Comparison of ENCODE assay signal across 8 mouse cellular contexts in genomic region chr16:5013054-5013838, GRCm38 (mm10). TPM values are rescaled to one million over a fixed set of nuclear protein-coding genes. Genes with fewer than 3 reads are reported as not detected.
DNase-seq lines count a peak whose midpoint lies in the region; ATAC-seq and TF ChIP-seq lines count a peak whose summit lies in the region.

Rogdi (minus strand) TSS chr16:5013553.

- no peak for TF ChIP-seq CTCF in G1E (IDR thresholded peaks at IDR 0.05; ENCODE audit: low read depth, low read length)
- peak; percentile 39 for TF ChIP-seq CTCF in layer of hippocampus, adult 2 months (conservative IDR thresholded peaks at IDR 0.05)
- TF ChIP-seq CTCF in lung, embryonic 14.5 days (IDR thresholded peaks at IDR 0.05; ENCODE audit: low read depth), result no peak
- TF ChIP-seq CTCF in olfactory bulb, adult 2 months (IDR thresholded peaks at IDR 0.05; ENCODE audit: insufficient read depth, low read depth, low read length), result no peak
- TF ChIP-seq CTCF in thymus, adult 2 months (IDR thresholded peaks at IDR 0.05; ENCODE audit: borderline replicate concordance, control insufficient read depth, extremely low read depth, insufficient read depth, low read length, poor library complexity), result peak; percentile 44; the same call in 1 of the 2 replicates

- TF ChIP-seq POLR2A in olfactory bulb, adult 2 months (IDR thresholded peaks at IDR 0.05; ENCODE audit: insufficient read depth, low read depth, low read length), result peak; percentile 96
- peak; percentile 54; the same call in 1 of the 2 replicates for TF ChIP-seq POLR2A in thymus, adult 2 months (IDR thresholded peaks at IDR 0.05; ENCODE audit: control insufficient read depth, extremely low read depth, insufficient read depth, low read length, poor library complexity)

- peak within 1 kb of the TSS; percentile 56; the same call in 1 of the 2 replicates for H3K27ac ChIP-seq in forebrain, embryonic 16.5 days (ENCODE audit: low read length)
- peak within 1 kb of the TSS; percentile 95 for H3K27ac ChIP-seq in layer of hippocampus, adult 2 months
- H3K27ac ChIP-seq in lung, embryonic 14.5 days (ENCODE audit: low read depth), result no peak within 1 kb of the TSS
- 0 out of 2 replicates have a peak within 1 kb of the TSS, but pooled peaks have one; percentile 49 for H3K27ac ChIP-seq in olfactory bulb, adult 2 months (ENCODE audit: insufficient read depth, low read depth, low read length)
- H3K27ac ChIP-seq in thymus, adult 2 months (ENCODE audit: control insufficient read depth, insufficient read depth, low read length), result no peak within 1 kb of the TSS

- peak within 1 kb of the TSS; percentile 81 for H3K4me3 ChIP-seq in G1E (ENCODE audit: low read depth, low read length)
- peak within 1 kb of the TSS; percentile 70 for H3K4me3 ChIP-seq in forebrain, embryonic 16.5 days (replicated peaks; ENCODE audit: low read length)
- peak within 1 kb of the TSS; percentile 93 for H3K4me3 ChIP-seq in layer of hippocampus, adult 2 months
- H3K4me3 ChIP-seq in lung, embryonic 14.5 days (ENCODE audit: low read depth, low read length), result peak within 1 kb of the TSS; percentile 68
- H3K4me3 ChIP-seq in olfactory bulb, adult 2 months (ENCODE audit: insufficient read depth, low read depth, low read length), result peak within 1 kb of the TSS; percentile 62
- peak within 1 kb of the TSS; percentile 58 for H3K4me3 ChIP-seq in thymus, adult 2 months (ENCODE audit: control insufficient read depth, insufficient read depth, low read length)

- no peaks in the 10 kb centered on the region for H3K9me3 ChIP-seq in G1E (replicated peaks)
- no peaks in the 10 kb centered on the region for H3K9me3 ChIP-seq in forebrain, embryonic 16.5 days (ENCODE audit: control insufficient read depth, low read length)
- no peaks in the 10 kb centered on the region for H3K9me3 ChIP-seq in lung, embryonic 14.5 days (ENCODE audit: low read depth, low read length)

- intact Hi-C loops in heart, postnatal 36 days (cut with DNase I), result no loop called here

- H3K27me3 ChIP-seq in G1E (ENCODE audit: insufficient read depth, low read length), result no peaks in the 10 kb centered on the region; the same call in 1 of the 2 replicates
- no peaks in the 10 kb centered on the region for H3K27me3 ChIP-seq in forebrain, embryonic 16.5 days (replicated peaks; ENCODE audit: control insufficient read depth, insufficient read depth, low read length)
- no peaks in the 10 kb centered on the region for H3K27me3 ChIP-seq in lung, embryonic 14.5 days (ENCODE audit: insufficient read depth, low read length)
- H3K27me3 ChIP-seq in thymus, adult 2 months (ENCODE audit: control insufficient read depth, insufficient read depth, low read length), result no peaks in the 10 kb centered on the region

- H3K4me2 ChIP-seq in forebrain, embryonic 16.5 days (ENCODE audit: low read length), result peak within 1 kb of the TSS; percentile 80
- peak within 1 kb of the TSS; percentile 73 for H3K4me2 ChIP-seq in lung, embryonic 14.5 days

- H3K4me1 ChIP-seq in G1E (ENCODE audit: insufficient read depth, low read depth, low read length), result peaks cover 46% of the 10 kb centered on the region
- H3K4me1 ChIP-seq in forebrain, embryonic 16.5 days (replicated peaks; ENCODE audit: control insufficient read depth, insufficient read depth, low read length), result peaks cover 8% of the 10 kb centered on the region
- H3K4me1 ChIP-seq in lung, embryonic 14.5 days (ENCODE audit: insufficient read depth), result no peaks in the 10 kb centered on the region
- peaks cover 22% of the 10 kb centered on the region for H3K4me1 ChIP-seq in olfactory bulb, adult 2 months (ENCODE audit: control insufficient read depth, insufficient read depth, low read length)
- H3K4me1 ChIP-seq in thymus, adult 2 months (replicated peaks; ENCODE audit: control insufficient read depth, insufficient read depth, low read length), result 0 out of 2 replicates have a peak, but pooled peaks cover 2% of the 10 kb centered on the region

- WGBS in forebrain, embryonic 16.5 days, result under 1% methylated on average over 62 of the region's 63 CpGs
- WGBS in lung, embryonic 14.5 days, result under 1% methylated on average over 63 of the region's 63 CpGs
- under 1% methylated on average over 61 of the region's 63 CpGs for WGBS in olfactory bulb, adult 2 months
- under 1% methylated on average over 63 of the region's 63 CpGs for WGBS in thymus, adult 2 months

- peaks cover 72% of the 10 kb centered on the region for H3K36me3 ChIP-seq in G1E (replicated peaks)
- peaks cover 28% of the 10 kb centered on the region for H3K36me3 ChIP-seq in forebrain, embryonic 16.5 days (ENCODE audit: control insufficient read depth, insufficient read depth)
- peaks cover 46% of the 10 kb centered on the region for H3K36me3 ChIP-seq in lung, embryonic 14.5 days (ENCODE audit: insufficient read depth)
- peaks cover 22% of the 10 kb centered on the region for H3K36me3 ChIP-seq in thymus, adult 2 months (ENCODE audit: control insufficient read depth, insufficient read depth, low read length)

- peak within 1 kb of the TSS; percentile 77 for H3K9ac ChIP-seq in forebrain, embryonic 16.5 days (replicated peaks; ENCODE audit: low read depth, low read length)
- peak within 1 kb of the TSS; percentile 65 for H3K9ac ChIP-seq in lung, embryonic 14.5 days

- peak; percentile 93 for ATAC-seq in G1E (ENCODE audit: extremely low read depth, insufficient number of reproducible peaks, low FRiP score, poor library complexity, severe bottlenecking)
- peak; percentile 99 for ATAC-seq in forebrain, embryonic 16.5 days
- ATAC-seq in lung, embryonic 14.5 days (ENCODE audit: insufficient read depth), result peak; percentile 99

- peak; percentile 86 for DNase-seq in G1E (ENCODE audit: low spot score)
- peak; percentile 97 to 100 for DNase-seq in cerebellum, adult 18-20 months
- DNase-seq in heart, postnatal 36 days, result peak; percentile 94 to 96
- DNase-seq in layer of hippocampus, adult 2 months (ENCODE audit: low spot score in 2 of 2), result peak; percentile 97 to 99
- peak; percentile 100 for DNase-seq in lung, embryonic 14.5 days
- peak; percentile 96 for DNase-seq in thymus, adult 2 months

RNA-seq across cellular contexts. Expression of gene Rogdi, which starts in this region (rescaled TPM):
- 41.0 and 51.0 TPM in 2 replicates for total RNA-seq in G1E (2014; fragmentation: Nextera tagmentation)
- total RNA-seq in G1E (2017), result 4.1 and 4.7 TPM in 2 replicates
- 33.3 and 70.0 TPM in 2 replicates for polyA plus RNA-seq in G1E (2012)
- polyA plus RNA-seq in forebrain, embryonic 16.5 days (2015; fragmentation: Nextera tagmentation; extraction: Ambion mirVana), result 83.1 and 114 TPM in 2 replicates
- total RNA-seq in heart, postnatal 36 days (2021), result 10 to 100 TPM; 16.2 to 19.7 TPM
- 100 to 1,000 TPM; 394 to 420 TPM for total RNA-seq in layer of hippocampus, adult 2 months (2021)
- polyA plus RNA-seq in lung, embryonic 14.5 days (2014; fragmentation: Nextera tagmentation; extraction: Ambion mirVana), result 53.5 and 59.9 TPM in 2 replicates
- not detected in 2 replicates for polyA plus RNA-seq in olfactory bulb, adult 2 months (2012; ENCODE audit: insufficient read depth, insufficient read length, low replicate concordance, missing spikeins)
- polyA plus RNA-seq in thymus, adult 2 months (2012; rRNA removed), result 117 and 142 TPM in 2 replicates

Comparison
In these comparisons a context has a peak if more than half of its experiments do, and no peak if none do; other contexts are left out.
1. RNA of gene Rogdi (total RNA-seq): 394 to 420 TPM in layer of hippocampus, adult 2 months; 4.1 to 51.0 TPM in G1E and 16.2 to 19.7 TPM in heart, postnatal 36 days; every median in the first group is over 4 times any median in the second.
2. CTCF ChIP-seq: peak in layer of hippocampus, adult 2 months (single experiment) and thymus, adult 2 months (single experiment); none in G1E (single experiment), lung, embryonic 14.5 days (single experiment) and olfactory bulb, adult 2 months (single experiment).
3. H3K27ac ChIP-seq: peak in forebrain, embryonic 16.5 days (single experiment), layer of hippocampus, adult 2 months (single experiment) and olfactory bulb, adult 2 months (single experiment); none in lung, embryonic 14.5 days (single experiment) and thymus, adult 2 months (single experiment).
4. Peak in every context shown above with its lines, with median percentiles within 50 percentile points of each other: ATAC-seq, DNase-seq and H3K4me3 ChIP-seq.